Mouse (Mus musculus) forebrain, embryonic 11.5 days (tissue): ENCODE data around the gene Sncg. TPM values are rescaled to one million over a fixed set of nuclear protein-coding genes. Genes with fewer than 3 reads are reported as not detected.
"Not testable (repeated sequence)": the region's sequence is repeated elsewhere in the genome, so short reads cannot be mapped to it uniquely, and the experiment has no call there.

Experiments used
- ATAC-seq: fragments of 200-750 bp; cut with Nextera tagmentation; replicated peaks from 2 replicates; pipeline ENCODE4 v1.8.0; 2017; ENCODE audit warnings: moderate TSS enrichment; ENCODE audit not compliant: low FRiP score
- DNase-seq: peaks from one replicate; pipeline ENCODE4 v3.0.0-alpha.2; 2017; ENCODE audit warnings: low spot score
- H3K27ac ChIP-seq: fragments of 300-500 bp; sonication (generic); 2 replicates; pipeline ENCODE4 v1.5.1; 2014; ENCODE audit warnings: low read depth, low read length
- H3K27me3 ChIP-seq: fragments of 300-500 bp; sonication (generic); 2 replicates; pipeline ENCODE4 v1.6.1; 2014; ENCODE audit warnings: mild to moderate bottlenecking, low read length, mixed read lengths; ENCODE audit not compliant: control insufficient read depth, insufficient read depth
- H3K36me3 ChIP-seq: fragments of 300-500 bp; sonication (generic); 2 replicates; pipeline ENCODE4 v1.6.1; 2014; ENCODE audit warnings: mild to moderate bottlenecking, low read length, moderate library complexity, mixed read lengths; ENCODE audit not compliant: control insufficient read depth, insufficient read depth
- H3K4me1 ChIP-seq: fragments of 300-500 bp; sonication (generic); replicated peaks from 2 replicates; pipeline ENCODE4 v1.6.1; 2014; ENCODE audit warnings: low read length, mixed read lengths; ENCODE audit not compliant: control insufficient read depth, insufficient read depth
- H3K4me2 ChIP-seq: fragments of 300-500 bp; sonication (generic); 2 replicates; pipeline ENCODE4 v1.6.1; 2014; ENCODE audit warnings: low read depth, mild to moderate bottlenecking, low read length, moderate library complexity, mixed read lengths; ENCODE audit not compliant: severe bottlenecking
- H3K4me3 ChIP-seq: fragments of 300-500 bp; sonication (generic); 2 replicates; pipeline ENCODE4 v1.5.1; 2014; ENCODE audit warnings: low read depth, low read length
- H3K9ac ChIP-seq: fragments of 300-500 bp; sonication (generic); 2 replicates; pipeline ENCODE4 v1.6.1; 2014; ENCODE audit warnings: low read length
- H3K9me3 ChIP-seq: fragments of 300-500 bp; sonication (generic); 2 replicates; pipeline ENCODE4 v1.6.1; 2016; ENCODE audit warnings: low read length, mixed read lengths; ENCODE audit not compliant: control insufficient read depth
- WGBS: fragments of 180-500 bp; shearing (Covaris S2); extraction: QIAGEN DNeasy Blood & Tissue Kit; methylation state at CpG from one replicate; pipeline ENCODE4 v1.1.7; 2014; 5-methylcytosine and 5-hydroxymethylcytosine counted together
- polyA plus RNA-seq: library from polyadenylated mRNA; unstranded; fragments of >200 nt; fragmentation: Nextera tagmentation; extraction: Ambion mirVana; gene quantifications from 2 replicates; pipeline ENCODE4 v1.2.1, GENCODE M21; 2014

Sncg gene
- polyA plus RNA-seq, 1 experiment from 2014 or later, result 3.7 TPM

- peak overlapping the region; percentile 38; the same call in 1 of the 2 replicates for H3K4me3 ChIP-seq
- H3K9ac ChIP-seq, result peak overlapping the region; percentile 59; the same call in 1 of the 2 replicates
- DNase-seq, H3K27me3 ChIP-seq, ATAC-seq, H3K27ac ChIP-seq, H3K36me3 ChIP-seq, H3K9me3 ChIP-seq, H3K4me1 ChIP-seq: not testable (repeated sequence)
- 70% methylated on average over 15 of the region's 15 CpGs for WGBS
- H3K4me2 ChIP-seq, result peak overlapping the region; percentile 79; the same call in 1 of the 2 replicates
These were observed 10.1 kb downstream of the Sncg start for GRCm38 (mm10) chr14:34364254-34365146.

- no peak overlapping the region for H3K27ac ChIP-seq
- WGBS, result 2% methylated on average over 32 of the region's 32 CpGs
- DNase-seq, result peak; percentile 75
These were observed 10.9 kb downstream of the Sncg start for GRCm38 (mm10) chr14:34363490-34364253.

GRCm38 (mm10) chr14:34362726-34363445, 11.7 kb downstream of the Sncg start:
- Histone ChIP-seq H3K9ac (peak overlapping the region; percentile 59; the same call in 1 of the 2 replicates), H3K9me3 (no peaks in the 10 kb centered on the region), H3K27ac (no peak overlapping the region), H3K36me3 (no peaks in the 10 kb centered on the region), H3K4me3 (peak overlapping the region; percentile 38), H3K4me2 (peak overlapping the region; percentile 79), H3K4me1 (peaks cover 5% of the 10 kb centered on the region; the same call in 1 of the 2 replicates), H3K27me3 (peaks cover 2% of the 10 kb centered on the region; the same call in 1 of the 2 replicates)
- WGBS, result 27% methylated on average over 18 of the region's 18 CpGs
- peak; percentile 51; the same call in 1 of the 2 replicates for ATAC-seq
- peak; percentile 70 for DNase-seq

More at GRCm38 (mm10) chr14:34363490-34364253, 10.9 kb downstream of the Sncg start:
- Histone ChIP-seq H3K36me3 (no peaks in the 10 kb centered on the region), H3K9me3 (no peaks in the 10 kb centered on the region), H3K27me3 (peaks cover 2% of the 10 kb centered on the region; the same call in 1 of the 2 replicates), H3K4me1 (peaks cover 5% of the 10 kb centered on the region; the same call in 1 of the 2 replicates), H3K4me2 (peak overlapping the region; percentile 79), H3K9ac (peak overlapping the region; percentile 59), H3K4me3 (peak overlapping the region; percentile 38)
- ATAC-seq, result peak; percentile 79

- 84% methylated on average over 4 of the region's 4 CpGs for WGBS
- Histone ChIP-seq H3K9me3 (no peaks in the 10 kb centered on the region), H3K4me2 (no peak overlapping the region), H3K27ac (no peak overlapping the region), H3K9ac (no peak overlapping the region), H3K36me3 (no peaks in the 10 kb centered on the region), H3K4me3 (no peak overlapping the region), H3K27me3 (peaks cover 2% of the 10 kb centered on the region; the same call in 1 of the 2 replicates), H3K4me1 (peaks cover 5% of the 10 kb centered on the region; the same call in 1 of the 2 replicates)
- no peak for DNase-seq
- ATAC-seq, result no peak
These were observed 12.5 kb downstream of the Sncg start for GRCm38 (mm10) chr14:34362135-34362534.

- peaks cover 5% of the 10 kb centered on the region; the same call in 1 of the 2 replicates for H3K4me1 ChIP-seq
- H3K4me3 ChIP-seq, result no peak overlapping the region
- H3K4me2 ChIP-seq, result no peak overlapping the region
- no peaks in the 10 kb centered on the region for H3K36me3 ChIP-seq
- H3K9ac ChIP-seq, result no peak overlapping the region
- no peak overlapping the region for H3K27ac ChIP-seq
- DNase-seq (no peak), ATAC-seq (no peak)
- no peaks in the 10 kb centered on the region for H3K9me3 ChIP-seq
- WGBS, result 35% methylated on average over 6 of the region's 6 CpGs
- peaks cover 2% of the 10 kb centered on the region; the same call in 1 of the 2 replicates for H3K27me3 ChIP-seq
These were observed 14.3 kb downstream of the Sncg start for GRCm38 (mm10) chr14:34360251-34360650.

GRCm38 (mm10) chr14:34359676-34360244, 14.8 kb downstream of the Sncg start:
- WGBS, result 24% methylated on average over 5 of the region's 5 CpGs
- no peaks in the 10 kb centered on the region for H3K36me3 ChIP-seq
- no peaks in the 10 kb centered on the region for H3K9me3 ChIP-seq
- no peak overlapping the region for H3K4me3 ChIP-seq
- H3K4me1 ChIP-seq, result peaks cover 5% of the 10 kb centered on the region; the same call in 1 of the 2 replicates
- H3K27me3 ChIP-seq, result peaks cover 2% of the 10 kb centered on the region; the same call in 1 of the 2 replicates
- no peak overlapping the region for H3K9ac ChIP-seq
- ATAC-seq (no peak), DNase-seq (no peak)
- H3K27ac ChIP-seq, result no peak overlapping the region
- no peak overlapping the region for H3K4me2 ChIP-seq

- DNase-seq (peak; percentile 44), ATAC-seq (no peak)
- Histone ChIP-seq H3K9me3 (no peaks in the 10 kb centered on the region), H3K4me3 (no peak overlapping the region), H3K27ac (no peak overlapping the region), H3K9ac (no peak overlapping the region), H3K27me3 (peaks cover 2% of the 10 kb centered on the region; the same call in 1 of the 2 replicates), H3K4me2 (no peak overlapping the region), H3K36me3 (no peaks in the 10 kb centered on the region), H3K4me1 (no peaks in the 10 kb centered on the region)
- 85% methylated on average over 7 of the region's 7 CpGs for WGBS
These were observed 16.7 kb downstream of the Sncg start for GRCm38 (mm10) chr14:34357671-34358455.
